Mouse (Mus musculus) spleen, adult 12 weeks (tissue): ENCODE data around the gene Ubtfl1.
"Not testable (repeated sequence)": the region's sequence is repeated elsewhere in the genome, so short reads cannot be mapped to it uniquely, and the experiment has no call there.

Source experiments
- DNase-seq: peaks from one replicate; pipeline ENCODE4 v3.0.0; 2022; ENCODE audit warnings: low spot score

Gene Ubtfl1

GRCm38 (mm10) chr9:18404118-18404517 lies at the start of gene Ubtfl1:
TSS of gene Ubtfl1 (plus strand) at chr9:18404418.
- no peak for DNase-seq

GRCm38 (mm10) chr9:18373026-18373425 lies 31.2 kb upstream of the Ubtfl1 start:
- not testable (repeated sequence) for DNase-seq

GRCm38 (mm10) chr9:18385782-18386181 lies 18.4 kb upstream of the Ubtfl1 start:
- no peak for DNase-seq

GRCm38 (mm10) chr9:18399629-18400028 lies 4.6 kb upstream of the Ubtfl1 start:
- DNase-seq: no peak

GRCm38 (mm10) chr9:18402895-18403294 lies 1.3 kb upstream of the Ubtfl1 start, which contains the start of gene Naalad2:
TSS of gene Naalad2 (minus strand) at chr9:18402995.
- DNase-seq: not testable (repeated sequence)

GRCm38 (mm10) chr9:18412371-18412770 lies 8.2 kb downstream of the Ubtfl1 start:
- not testable (repeated sequence) for DNase-seq

GRCm38 (mm10) chr9:18430354-18430753 lies 26.1 kb downstream of the Ubtfl1 start, which contains the start of gene Mbd3l2:
TSS of gene Mbd3l2 (plus strand) at chr9:18430654.
- no peak for DNase-seq

GRCm38 (mm10) chr9:18431687-18432086 lies 27.5 kb downstream of the Ubtfl1 start:
- DNase-seq: no peak

- DNase-seq: no peak
These were observed 52.3 kb downstream of the Ubtfl1 start for GRCm38 (mm10) chr9:18456520-18456919.
